Mouse (Mus musculus) gastrocnemius, adult 8-10 months (tissue): Measurements from ENCODE around the gene Mcoln2. TPM values are rescaled to one million over a fixed set of nuclear protein-coding genes. Genes with fewer than 3 reads are reported as not detected.

Source experiments
- DNase-seq, 2 experiments: peaks; one replicate each; pipeline ENCODE4 v3.0.0; 2022; ENCODE audit warnings: low spot score in 2 of 2
- total RNA-seq, 4 experiments: library from RNA; stranded (reverse); gene quantifications; 2 replicates each; pipeline ENCODE4 v1.2.4; 2022

The Mcoln2 gene
- total RNA-seq, 4 experiments from 2014 or later: 0.19 to 1.4 TPM; not detected in 2

- no peak for DNase-seq
These were observed 4.1 kb upstream of the Mcoln2 start for GRCm38 (mm10) chr3:146145501-146145900.

GRCm38 (mm10) chr3:146146131-146146530, 3.5 kb upstream of the Mcoln2 start:
- no peak for DNase-seq

GRCm38 (mm10) chr3:146150058-146150400, 396 bp downstream of the Mcoln2 start:
- DNase-seq: peak in 1 of 2 experiments; percentile 9

GRCm38 (mm10) chr3:146150560-146150959, 927 bp downstream of the Mcoln2 start:
- no peak for DNase-seq

GRCm38 (mm10) chr3:146151328-146151727, 1.7 kb downstream of the Mcoln2 start:
- no peak for DNase-seq

GRCm38 (mm10) chr3:146151755-146152154, 2.1 kb downstream of the Mcoln2 start:
- DNase-seq: no peak

- no peak for DNase-seq
These were observed 2.7 kb downstream of the Mcoln2 start for GRCm38 (mm10) chr3:146152348-146152747.

- DNase-seq: no peak
These were observed 3.3 kb downstream of the Mcoln2 start for GRCm38 (mm10) chr3:146152913-146153312.

GRCm38 (mm10) chr3:146153862-146154611, 4.4 kb downstream of the Mcoln2 start:
- peak in 1 of 2 experiments; percentile 5 for DNase-seq

GRCm38 (mm10) chr3:146155628-146156576, 6.3 kb downstream of the Mcoln2 start:
- no peak for DNase-seq

GRCm38 (mm10) chr3:146156811-146157210, 7.2 kb downstream of the Mcoln2 start:
- DNase-seq: no peak

- no peak for DNase-seq
These were observed 8.4 kb downstream of the Mcoln2 start for GRCm38 (mm10) chr3:146158039-146158438.

GRCm38 (mm10) chr3:146159360-146159759, 9.7 kb downstream of the Mcoln2 start:
- DNase-seq: no peak

GRCm38 (mm10) chr3:146162197-146162596, 12.6 kb downstream of the Mcoln2 start:
- DNase-seq: no peak

- DNase-seq: no peak
These were observed 19.7 kb downstream of the Mcoln2 start for GRCm38 (mm10) chr3:146169356-146169755.

- DNase-seq: no peak
These were observed 23.4 kb downstream of the Mcoln2 start for GRCm38 (mm10) chr3:146173030-146173429.

- DNase-seq: no peak
These were observed 24.6 kb downstream of the Mcoln2 start for GRCm38 (mm10) chr3:146174215-146174614.

- DNase-seq: no peak
These were observed 27.7 kb downstream of the Mcoln2 start for GRCm38 (mm10) chr3:146177295-146177694.

- peak; percentile 49 to 50 for DNase-seq
These were observed 28.3 kb downstream of the Mcoln2 start for GRCm38 (mm10) chr3:146177748-146178582.

- no peak for DNase-seq
These were observed 30.7 kb downstream of the Mcoln2 start for GRCm38 (mm10) chr3:146180341-146180740.

GRCm38 (mm10) chr3:146180986-146181385, 31.4 kb downstream of the Mcoln2 start:
- DNase-seq: peak in 1 of 2 experiments; percentile 6
